Mouse (Mus musculus): ENCODE results near the gene Phactr3.

The Phactr3 gene

DNA sequence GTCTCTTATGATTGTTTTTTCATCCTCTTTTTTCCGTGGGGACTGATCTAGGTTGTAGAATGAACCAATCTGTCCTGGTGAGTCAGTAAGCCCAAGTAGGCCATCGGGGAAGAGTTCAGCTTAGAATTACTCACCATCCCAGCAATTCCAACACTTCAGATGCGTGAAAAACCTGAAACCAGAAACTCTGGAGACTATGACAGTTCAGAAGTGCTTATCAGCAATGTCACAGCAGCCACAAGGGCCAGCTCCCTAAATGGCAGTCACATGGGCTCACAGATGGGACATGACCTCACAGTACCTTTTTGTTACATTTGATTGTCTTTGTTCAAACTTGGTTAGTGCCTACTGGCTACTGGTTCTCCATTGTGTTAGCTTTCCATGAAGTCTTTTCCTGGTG is 124.2 kb downstream of the Phactr3 start:
- in situ Hi-C loops (cut with MboI; ENCODE audit: unreplicated experiment in 2 of 2), result no loop called here

DNA sequence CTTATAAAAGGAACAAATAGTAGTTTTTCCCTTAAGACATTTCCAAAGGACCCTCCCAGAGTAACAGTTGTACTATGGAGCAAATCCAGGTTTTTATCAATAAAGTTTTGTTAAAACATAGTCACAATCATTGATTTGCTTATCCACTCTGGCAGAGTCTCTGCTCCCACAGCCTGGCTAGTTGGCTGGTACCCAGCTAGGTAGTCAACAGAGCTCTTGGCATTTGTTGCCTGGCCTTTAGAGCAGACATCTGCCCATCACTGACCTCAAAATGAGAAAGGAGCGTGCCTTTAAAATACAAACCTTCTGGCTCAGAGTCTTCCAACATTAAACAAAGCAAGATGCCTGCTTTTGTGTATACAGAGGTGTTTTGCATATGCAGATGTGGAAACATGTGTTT is 126.1 kb downstream of the Phactr3 start:
- in situ Hi-C loops (cut with MboI; ENCODE audit: unreplicated experiment in 2 of 2), result no loop called here

DNA sequence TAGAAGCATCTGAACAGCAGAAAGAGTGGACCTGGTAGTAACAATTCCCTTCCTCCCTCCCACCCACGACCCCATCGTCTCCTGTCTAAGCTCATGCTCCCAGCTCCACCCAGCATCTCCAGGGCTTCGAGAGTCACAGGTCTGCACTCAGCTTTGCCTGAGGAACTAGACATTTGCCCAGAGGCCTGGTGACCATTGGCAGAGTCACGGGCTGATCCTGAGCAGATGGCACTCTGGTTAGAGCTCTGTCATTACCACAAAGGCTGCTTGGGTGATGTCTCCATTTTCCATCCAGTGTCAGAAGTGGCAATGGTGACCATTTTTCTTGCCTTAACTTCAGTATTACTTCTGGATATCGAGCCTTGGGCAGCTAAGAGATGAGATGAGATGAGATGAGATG is 127.1 kb downstream of the Phactr3 start:
- in situ Hi-C loops (cut with MboI; ENCODE audit: unreplicated experiment in 2 of 2), result no loop called here

DNA sequence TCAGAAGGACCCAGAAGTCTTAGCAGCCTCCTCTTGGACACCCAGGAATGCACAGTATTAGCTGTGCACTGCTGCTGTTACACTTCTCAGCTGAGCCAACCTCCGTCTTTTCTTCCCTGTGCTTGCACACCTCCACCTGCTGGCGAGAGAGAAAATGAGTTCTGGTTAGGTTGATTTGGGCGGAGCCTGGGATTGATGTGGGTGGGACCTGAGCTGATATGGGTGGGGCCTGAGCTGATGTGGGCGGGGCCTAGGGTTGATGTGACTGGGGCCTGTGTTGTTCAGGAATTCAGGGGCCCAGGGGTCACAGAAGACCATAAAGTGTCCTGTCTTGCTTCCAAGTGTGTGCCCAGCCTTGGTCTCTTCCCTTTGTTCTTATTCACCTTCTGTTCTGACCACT is 128.0 kb downstream of the Phactr3 start:
- in situ Hi-C loops (cut with MboI; ENCODE audit: unreplicated experiment in 2 of 2), result no loop called here

DNA sequence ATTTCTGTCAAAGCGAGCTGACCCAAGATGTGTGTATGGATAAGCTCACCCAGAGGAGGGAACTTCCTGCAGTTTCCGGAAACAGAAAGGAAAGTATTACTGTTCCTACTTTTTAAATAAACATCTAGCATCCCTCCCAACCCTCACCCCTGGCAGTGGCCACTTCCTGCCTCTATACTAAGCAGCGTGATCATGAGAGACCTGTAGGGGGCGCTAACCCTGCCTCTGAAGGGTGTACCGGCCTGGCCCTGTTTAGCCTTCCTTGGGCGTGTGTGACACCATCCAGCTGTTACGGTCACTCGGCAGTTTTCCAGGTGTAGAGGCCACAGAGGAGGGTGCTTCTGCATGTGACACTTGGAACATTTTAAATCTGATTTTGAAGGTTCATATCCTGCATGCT is 128.5 kb downstream of the Phactr3 start:
- in situ Hi-C loops (cut with MboI; ENCODE audit: unreplicated experiment in 2 of 2), result no loop called here

DNA sequence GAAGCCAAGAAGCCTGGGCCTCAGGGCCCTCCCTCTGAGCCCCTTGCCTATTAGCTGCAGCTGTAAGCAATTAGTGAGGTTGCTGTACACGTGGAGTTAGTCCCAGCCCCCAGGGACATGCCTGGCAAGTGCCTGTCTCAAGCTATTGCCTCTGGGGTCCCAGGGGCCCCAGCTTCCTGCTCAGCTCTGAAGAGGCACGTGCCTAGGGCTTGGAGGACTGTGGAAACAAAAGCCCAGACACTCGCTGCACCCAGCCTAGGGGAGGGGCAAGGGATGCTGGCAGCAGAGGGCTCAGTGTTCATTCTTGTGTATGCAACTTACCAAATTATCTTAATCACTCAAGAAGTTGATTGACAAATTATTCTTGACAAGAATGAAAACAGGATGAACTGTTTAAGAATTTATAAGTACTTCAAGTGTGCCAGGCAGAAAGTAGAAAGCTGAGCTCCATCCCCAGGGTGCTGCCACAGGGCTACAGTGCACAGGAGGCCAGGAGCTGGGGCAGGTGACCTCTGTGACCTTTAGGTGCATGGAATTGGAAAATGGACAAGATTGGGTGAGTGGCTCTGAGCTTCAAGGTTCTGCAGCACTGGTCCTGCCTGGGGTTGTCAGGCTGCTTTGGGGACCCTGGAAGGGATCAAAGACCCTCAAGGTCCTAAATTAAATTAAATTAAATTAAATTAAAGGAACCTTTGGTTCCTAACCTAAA is 138.5 kb downstream of the Phactr3 start:
- in situ Hi-C loops (cut with MboI; ENCODE audit: unreplicated experiment in 2 of 2), result no loop called here

DNA sequence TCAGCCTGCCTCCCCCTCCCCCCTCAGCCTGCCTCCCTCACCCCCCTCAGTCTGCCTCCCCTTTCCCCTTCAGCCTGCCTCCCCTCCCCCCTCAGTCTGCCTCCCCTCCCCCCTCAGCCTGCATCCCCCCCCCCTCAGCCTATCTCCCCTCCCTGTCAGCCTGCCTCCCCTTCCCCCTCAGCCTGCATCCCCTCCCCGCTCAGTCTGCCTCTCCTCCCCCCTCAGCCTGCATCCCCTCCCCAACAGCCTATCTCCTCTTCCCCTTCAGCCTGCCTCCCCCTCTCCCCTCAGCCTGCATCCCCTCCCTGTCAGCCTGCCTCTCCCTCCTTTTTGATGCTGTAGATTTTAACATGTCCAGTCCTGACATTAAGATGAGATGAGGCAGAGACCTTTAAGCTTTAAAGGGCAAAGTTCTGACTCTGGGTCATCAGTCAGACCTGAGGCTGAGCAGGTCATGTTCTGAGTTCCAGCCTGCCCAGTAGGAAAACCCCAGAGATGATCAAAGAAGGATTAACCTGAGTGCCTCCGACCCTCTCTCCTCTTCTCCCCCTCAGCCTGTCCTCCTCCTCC is 139.3 kb downstream of the Phactr3 start:
- in situ Hi-C loops (cut with MboI; ENCODE audit: unreplicated experiment in 2 of 2), result no loop called here

DNA sequence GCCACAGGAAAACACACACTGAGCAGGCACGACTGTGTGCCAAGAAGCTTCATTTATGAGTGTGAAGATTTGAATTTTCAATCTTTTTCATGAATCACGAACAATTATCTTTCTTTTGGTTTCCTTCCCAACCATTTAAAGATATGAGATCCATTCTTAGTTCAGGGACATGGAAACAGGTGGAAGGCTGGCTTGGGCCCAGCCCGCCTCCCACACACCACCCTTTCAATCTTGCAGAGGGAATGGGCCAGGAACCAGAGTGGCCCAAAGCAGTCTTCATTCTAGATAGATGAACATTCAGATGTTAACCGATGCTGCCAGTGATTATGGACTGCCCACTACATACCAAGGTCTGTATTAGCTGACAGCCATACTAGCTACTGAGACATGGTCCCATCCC is 144.3 kb downstream of the Phactr3 start:
- in situ Hi-C loops (cut with MboI; ENCODE audit: unreplicated experiment in 2 of 2), result no loop called here

DNA sequence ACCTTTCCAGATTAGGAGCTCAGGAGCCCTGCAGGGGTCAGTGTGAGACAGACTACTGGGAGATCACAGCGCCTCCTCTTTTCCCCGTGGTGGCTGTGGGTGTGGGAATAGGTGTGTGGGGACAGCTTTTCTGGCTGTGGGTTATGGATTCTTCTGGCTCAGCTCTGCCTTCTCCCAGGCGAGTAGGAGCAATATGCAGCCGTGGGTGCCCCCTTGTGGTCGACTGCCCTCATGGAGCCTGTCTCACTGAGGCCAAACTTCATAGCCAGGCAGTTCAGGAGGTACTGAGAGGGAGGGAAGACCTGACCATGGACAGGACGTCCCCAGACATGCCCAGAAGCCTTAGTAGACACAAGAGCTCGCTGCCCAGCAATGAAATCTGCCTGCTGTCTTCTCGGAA is 145.6 kb downstream of the Phactr3 start:
- in situ Hi-C loops (cut with MboI; ENCODE audit: unreplicated experiment in 2 of 2), result no loop called here

DNA sequence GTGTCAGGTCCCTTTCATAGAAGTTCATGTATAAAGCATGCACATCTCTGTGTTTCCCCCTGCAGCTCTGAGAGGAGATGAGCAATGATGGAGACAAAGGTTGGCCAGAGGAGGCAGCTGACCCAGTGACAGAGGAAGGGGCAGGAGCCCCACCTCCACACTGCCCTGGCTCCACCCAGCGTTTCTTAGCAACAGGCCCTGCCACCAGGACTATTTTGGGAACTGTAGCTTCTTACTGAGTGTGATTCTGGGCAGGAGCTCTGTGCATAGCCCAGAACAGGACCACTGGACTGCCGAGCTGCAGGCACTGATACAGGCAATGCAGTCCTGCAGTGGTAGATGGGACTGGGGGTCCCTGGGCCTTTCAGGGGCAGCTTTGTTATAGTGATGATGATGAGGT is 146.7 kb downstream of the Phactr3 start:
- in situ Hi-C loops (cut with MboI; ENCODE audit: unreplicated experiment in 2 of 2), result no loop called here

DNA sequence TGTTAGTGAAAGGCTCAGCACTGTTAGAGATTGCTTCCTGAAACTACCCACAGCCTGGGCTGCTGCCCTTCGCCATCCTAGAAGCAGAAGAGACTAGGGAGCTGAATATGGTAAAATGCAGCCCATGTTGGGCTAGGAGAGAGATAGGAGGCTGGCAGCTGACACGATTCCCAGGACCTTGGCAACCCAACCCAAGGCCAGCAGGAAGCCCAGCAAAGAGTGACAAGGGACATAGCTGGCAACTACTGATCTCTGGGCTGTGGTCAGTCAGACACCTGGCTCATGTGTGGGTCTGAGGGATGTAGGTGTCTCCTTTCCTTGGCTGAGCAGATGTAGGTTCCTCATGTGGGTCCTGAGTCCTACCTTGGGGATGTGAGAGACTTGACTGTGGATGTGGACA is 152.0 kb downstream of the Phactr3 start:
- in situ Hi-C loops (cut with MboI; ENCODE audit: unreplicated experiment in 2 of 2), result no loop called here

DNA sequence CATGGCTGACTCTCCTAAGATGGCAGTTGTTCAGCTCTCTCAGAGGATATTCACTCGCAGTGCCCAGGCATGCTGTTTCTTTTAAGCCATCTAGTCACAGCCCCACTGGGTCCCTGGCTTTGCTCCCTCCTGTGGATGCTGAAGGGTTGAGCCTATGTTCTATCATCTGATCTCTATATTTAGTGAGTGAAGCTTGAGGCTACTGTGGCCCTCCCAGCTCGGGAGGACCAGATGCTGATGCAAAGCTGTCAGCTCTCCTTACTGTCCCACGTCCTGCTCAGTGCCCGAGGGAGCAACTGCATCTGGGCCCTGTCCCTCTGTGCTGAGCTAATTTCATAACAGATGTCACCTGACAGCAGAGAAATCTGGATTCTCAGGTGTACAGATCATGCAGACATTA is 153.6 kb downstream of the Phactr3 start:
- in situ Hi-C loops (cut with MboI; ENCODE audit: unreplicated experiment in 2 of 2), result no loop called here

DNA sequence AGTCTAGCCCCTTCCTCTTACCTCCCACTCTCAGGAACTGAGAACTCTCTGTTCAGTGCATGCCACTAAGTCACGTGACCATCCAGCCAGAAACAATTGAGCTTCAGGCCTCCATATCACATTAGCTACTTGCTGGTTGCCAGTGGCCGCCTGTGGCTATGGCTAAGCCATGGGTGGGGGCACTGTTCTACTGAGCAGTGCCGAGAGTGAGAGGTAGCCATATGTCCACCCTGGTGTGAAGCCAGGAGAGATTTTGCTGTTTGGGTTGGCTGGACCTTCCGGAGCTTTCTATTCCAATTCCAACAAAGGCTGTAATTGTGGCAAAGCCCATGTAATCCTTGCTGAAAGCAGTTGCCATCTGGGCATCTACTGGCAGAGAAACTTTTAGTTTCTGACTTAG is 155.4 kb downstream of the Phactr3 start:
- in situ Hi-C loops (cut with MboI; ENCODE audit: unreplicated experiment in 2 of 2), result no loop called here

DNA sequence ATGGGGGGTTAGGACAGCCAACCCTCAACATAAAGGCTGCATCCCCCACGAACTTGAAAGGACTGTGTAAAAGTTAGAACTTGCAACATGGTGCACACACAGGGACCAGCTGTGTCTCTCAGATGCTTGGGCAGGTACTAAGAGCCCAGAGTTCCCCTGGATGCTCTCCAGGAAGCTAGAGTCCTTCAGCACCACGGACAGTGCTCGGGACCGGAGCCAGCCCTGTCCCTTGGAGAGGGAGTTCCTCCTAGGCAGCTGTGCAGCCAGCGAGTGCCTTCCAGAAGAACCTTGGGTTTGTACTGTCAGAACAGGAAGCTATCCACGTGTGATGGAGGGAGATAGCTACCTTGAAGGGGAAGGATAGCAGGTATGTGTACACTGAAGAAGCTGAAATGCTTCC is 158.4 kb downstream of the Phactr3 start:
- in situ Hi-C loops (cut with MboI; ENCODE audit: unreplicated experiment in 2 of 2), result no loop called here

DNA sequence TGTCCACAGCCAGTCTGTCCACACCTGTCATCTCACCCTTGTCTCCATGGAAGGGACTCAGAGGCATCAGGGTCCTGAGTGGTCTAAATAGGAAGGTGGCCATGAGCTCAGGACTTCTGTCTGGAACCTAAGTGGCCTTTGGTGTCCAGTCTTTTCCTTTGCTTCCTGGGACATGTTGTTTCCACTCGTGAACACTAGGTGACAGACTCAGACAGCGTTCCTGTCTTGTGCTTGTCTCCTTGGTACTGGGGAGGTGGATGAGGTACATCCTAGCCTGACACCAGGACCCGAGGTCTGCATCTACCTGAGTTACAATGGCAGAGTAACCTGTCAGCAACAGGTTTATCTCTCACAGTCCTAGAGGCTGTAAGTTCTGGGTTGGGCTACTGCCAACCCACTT is 162.4 kb downstream of the Phactr3 start:
- in situ Hi-C loops (cut with MboI; ENCODE audit: unreplicated experiment in 2 of 2), result no loop called here

DNA sequence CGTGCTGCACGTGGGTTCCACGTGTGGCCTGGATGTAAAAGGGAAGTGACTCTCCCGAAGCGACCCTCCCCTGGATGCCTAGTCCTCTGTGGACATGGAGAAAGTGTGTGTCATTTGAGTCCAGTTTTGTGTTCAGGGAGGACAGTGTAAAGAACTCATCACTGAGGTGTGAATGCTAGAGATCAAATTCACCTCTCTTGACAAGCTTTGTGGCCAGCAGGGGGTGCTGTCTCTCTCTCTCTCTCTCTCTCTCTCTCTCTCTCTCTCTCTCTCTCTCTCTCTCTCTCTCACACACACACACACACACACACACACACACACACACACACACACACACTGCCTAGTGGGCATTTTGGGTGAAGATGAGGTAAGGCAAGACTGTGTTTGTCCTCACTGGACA is 168.5 kb downstream of the Phactr3 start:
- in situ Hi-C loops (cut with MboI; ENCODE audit: unreplicated experiment in 2 of 2), result no loop called here

DNA sequence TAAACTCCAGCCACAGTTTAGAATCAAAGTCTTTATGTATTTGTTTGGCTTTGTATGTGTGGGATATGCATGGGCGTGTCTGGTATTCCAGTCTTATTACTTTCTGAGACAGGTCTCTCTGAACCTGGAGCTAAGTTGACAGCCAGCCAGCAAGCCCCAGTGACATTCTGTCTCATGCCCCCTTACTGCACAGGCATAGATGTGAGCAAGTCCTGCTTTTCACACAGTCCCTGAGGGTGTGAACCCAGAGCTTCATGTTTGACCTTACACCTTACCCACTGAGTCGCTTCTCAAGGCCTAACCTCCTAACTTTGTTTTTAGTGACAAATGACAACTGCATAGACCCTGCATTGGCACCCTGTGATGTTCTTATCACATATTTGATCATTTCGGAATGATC is 169.9 kb downstream of the Phactr3 start:
- in situ Hi-C loops (cut with MboI; ENCODE audit: unreplicated experiment in 2 of 2), result no loop called here

DNA sequence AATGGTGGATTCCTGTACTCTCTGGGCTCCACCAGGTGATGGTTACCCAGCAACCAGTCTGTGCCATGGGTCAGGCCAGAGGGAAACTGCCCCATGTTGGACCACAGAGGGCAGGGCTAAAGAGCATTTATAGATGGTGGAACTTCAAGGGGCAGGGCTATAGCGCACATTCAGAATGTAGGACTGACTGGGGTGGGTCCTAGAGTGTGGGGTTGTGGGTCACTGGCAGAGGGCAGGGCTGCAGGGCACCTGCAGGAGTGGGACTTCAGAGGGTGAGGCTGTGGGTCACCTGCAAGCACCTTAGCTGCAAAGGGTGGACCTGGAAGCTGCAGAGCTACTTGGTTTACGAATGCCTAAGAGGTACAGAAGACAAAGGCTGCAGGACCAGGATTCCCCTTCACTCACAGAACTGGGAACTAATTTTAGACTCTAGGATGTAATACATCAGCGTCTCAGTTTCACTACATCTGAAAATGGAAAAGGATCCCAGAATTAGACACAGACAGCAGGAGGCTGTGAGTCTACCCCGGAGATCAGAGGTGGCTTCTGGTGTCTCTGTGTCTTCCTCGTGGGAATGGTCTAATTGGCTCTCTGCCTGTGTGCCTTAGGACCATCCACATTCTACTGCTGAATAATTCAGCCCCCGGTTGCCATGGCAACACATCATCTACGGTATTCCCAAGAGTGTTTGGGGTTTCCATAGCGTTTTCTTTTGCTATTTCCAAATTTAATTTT is 184.8 kb downstream of the Phactr3 start:
- in situ Hi-C loops (cut with MboI; ENCODE audit: unreplicated experiment in 2 of 2), result no loop called here

DNA sequence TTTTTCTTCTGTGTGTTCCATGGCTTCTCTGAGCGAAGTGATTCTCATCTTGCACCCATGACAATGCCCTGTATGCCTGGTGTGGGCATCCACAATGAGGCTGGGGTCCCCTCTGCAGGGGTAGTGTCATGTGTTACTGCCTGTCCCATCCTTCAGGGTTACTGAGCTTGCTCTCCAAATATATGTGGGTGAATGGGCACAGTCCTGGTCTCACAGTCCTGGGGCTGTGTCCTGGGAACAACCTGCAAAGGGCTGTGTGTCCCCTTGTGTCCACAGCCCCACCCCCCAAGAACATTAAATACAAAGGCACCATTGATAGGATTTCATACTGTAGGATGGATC is 185.4 kb downstream of the Phactr3 start:
- in situ Hi-C loops (cut with MboI; ENCODE audit: unreplicated experiment in 2 of 2), result no loop called here

DNA sequence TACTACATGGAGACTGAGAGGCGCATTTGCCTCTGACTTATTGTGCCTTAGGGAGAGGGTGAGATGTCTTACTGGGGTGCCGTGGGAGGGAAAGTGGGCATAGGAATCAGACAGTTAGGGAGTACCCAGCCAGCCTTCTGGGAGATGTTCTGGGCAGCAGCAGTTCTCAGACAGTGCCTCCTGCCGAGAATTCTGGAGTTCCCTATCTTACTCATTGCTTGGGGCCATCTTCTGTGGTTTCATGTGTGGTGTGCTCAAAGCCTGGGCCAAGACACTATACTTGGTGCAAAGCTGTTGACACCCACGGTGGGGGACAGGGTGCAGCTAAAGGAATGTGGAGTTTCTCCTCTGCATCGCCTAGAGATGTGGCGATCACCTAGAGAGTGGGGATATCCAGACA is 185.9 kb downstream of the Phactr3 start:
- in situ Hi-C loops (cut with MboI; ENCODE audit: unreplicated experiment in 2 of 2), result no loop called here

DNA sequence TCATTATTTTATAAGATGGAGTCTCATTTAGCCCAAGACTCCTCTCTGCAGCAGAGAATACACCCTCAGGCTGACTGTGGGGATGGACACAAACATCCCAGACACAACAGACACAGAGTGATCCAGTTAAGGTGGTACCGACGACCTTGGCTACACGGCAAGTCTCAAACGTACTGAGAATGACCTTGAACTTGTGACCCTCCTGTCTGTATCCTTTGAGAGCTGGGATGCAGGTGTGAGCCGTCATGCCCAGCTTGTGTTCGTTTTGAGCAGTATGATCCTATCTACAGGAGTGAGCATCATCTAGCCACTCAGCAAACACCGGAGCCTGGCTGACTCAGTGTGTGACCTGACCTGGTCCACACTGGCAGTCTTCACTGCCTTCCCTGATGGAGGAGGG is 194.8 kb downstream of the Phactr3 start:
- in situ Hi-C loops (cut with MboI; ENCODE audit: unreplicated experiment in 2 of 2), result no loop called here

DNA sequence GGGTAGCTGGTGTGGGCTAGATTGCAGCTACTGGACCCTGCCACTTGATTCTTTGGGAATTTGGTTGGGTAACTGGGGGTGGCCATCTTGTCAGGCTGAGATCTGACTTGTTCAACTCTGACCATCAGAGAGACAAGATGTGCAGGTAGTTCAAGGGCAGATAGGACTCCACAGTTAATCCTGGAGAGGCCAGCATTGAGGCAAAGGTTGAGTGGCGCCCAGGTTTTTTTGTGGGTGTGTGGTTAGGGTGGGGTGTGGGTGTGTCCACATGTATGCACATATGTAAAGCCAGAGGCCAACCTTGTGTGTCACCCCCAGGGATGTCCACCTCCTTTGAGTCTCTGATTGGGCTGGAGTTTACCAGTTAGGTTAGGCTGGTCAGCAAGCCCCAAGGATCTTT is 197.5 kb downstream of the Phactr3 start:
- in situ Hi-C loops (cut with MboI; ENCODE audit: unreplicated experiment in 2 of 2), result no loop called here
